Mouse (Mus musculus) brown adipose tissue, adult 24 weeks (tissue): ENCODE measurements around the gene Ctrc. TPM values are rescaled to one million over a fixed set of nuclear protein-coding genes. Genes with fewer than 3 reads are reported as not detected.

Experiments used
- H3K27ac ChIP-seq: fragments of 200-500 bp; replicated peaks from 2 replicates; pipeline ENCODE4 v1.5.1; 2012; ENCODE audit warnings: low read depth, mild to moderate bottlenecking, low read length
- H3K4me1 ChIP-seq: fragments of 200-500 bp; 2 replicates; pipeline ENCODE4 v1.6.1; 2012; ENCODE audit warnings: low read length, mixed read lengths; ENCODE audit not compliant: control insufficient read depth, insufficient read depth, insufficient read length
- H3K4me3 ChIP-seq: fragments of 200-500 bp; 2 replicates; pipeline ENCODE4 v1.5.1; 2012; ENCODE audit warnings: low read depth, mild to moderate bottlenecking, low read length, moderate library complexity; ENCODE audit not compliant: insufficient read depth
- polyA plus RNA-seq: library from polyadenylated mRNA; stranded (reverse); fragments of >200 nt; gene quantifications from 2 replicates; pipeline ENCODE4 v1.2.4, GENCODE M21; 2012; ENCODE audit not compliant: missing spikeins, insufficient read depth, insufficient read length

Gene Ctrc
- polyA plus RNA-seq, result not detected in 2 replicates

DNA sequence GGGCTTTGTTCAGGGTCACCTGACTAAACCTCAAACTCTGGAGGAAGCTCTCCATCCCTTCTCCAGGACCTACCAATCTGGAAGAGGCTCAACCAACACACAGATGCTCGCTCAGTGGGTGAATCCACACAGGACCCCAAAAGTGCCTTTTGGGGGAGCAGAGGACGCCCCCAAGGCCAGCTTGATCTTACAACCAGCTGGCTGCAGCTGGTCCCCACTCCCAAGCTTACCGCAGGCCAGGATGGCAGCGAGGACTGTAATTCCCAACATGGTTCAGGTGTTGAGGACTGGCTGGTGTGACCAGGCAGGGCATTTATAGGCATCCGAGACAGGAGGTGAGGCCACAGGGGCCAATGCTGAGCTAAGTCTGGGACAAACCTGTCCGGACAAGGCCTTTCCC lies at the start of gene Ctrc:
Gene Ctrc, minus strand, starts transcription at position 361 of the 400 bp plus-strand sequence.
- Histone ChIP-seq H3K4me1 (no peaks in the 10 kb centered on the region), H3K27ac (no peak within 1 kb of the TSS), H3K4me3 (no peak within 1 kb of the TSS)

- Histone ChIP-seq H3K27ac (no peak overlapping the region), H3K4me3 (no peak overlapping the region), H3K4me1 (no peaks in the 10 kb centered on the region)
Observed at GRCm38 (mm10) chr4:141895772-141896171, 49.6 kb upstream of the Ctrc start.

- no peak overlapping the region for H3K27ac ChIP-seq
- H3K4me1 ChIP-seq, result no peaks in the 10 kb centered on the region
- no peak overlapping the region for H3K4me3 ChIP-seq
Observed at GRCm38 (mm10) chr4:141893157-141893784, 47.1 kb upstream of the Ctrc start.

DNA sequence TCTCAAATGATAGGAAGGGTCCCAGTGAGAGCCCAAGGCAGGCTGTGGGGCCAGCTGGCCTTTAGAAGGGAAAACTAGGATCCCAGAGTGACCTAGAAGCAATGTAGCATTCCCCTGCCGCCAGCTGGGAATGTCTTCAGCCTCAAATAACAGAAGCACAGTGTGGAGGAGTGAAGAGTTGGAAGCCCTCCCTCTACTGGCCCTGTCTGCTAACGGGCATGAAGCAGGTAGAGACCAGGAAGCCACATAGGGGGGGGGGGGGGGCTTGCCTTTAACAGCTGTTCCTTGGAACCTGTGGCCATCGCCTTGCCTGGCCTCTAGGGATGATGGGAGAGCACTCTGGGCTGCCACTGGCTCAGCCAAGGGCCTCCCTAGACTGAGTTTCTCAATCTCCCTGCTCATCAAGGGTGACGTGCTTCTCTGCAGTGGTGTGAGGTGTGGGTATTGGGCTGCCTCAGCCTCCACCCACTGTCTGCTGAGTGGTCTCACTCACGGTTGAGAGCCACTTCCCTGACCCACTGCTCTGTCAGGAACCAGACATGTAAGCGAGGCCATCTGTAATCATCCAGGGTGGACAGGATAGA lies 40.3 kb upstream of the Ctrc start:
- H3K27ac ChIP-seq, result no peak overlapping the region

DNA sequence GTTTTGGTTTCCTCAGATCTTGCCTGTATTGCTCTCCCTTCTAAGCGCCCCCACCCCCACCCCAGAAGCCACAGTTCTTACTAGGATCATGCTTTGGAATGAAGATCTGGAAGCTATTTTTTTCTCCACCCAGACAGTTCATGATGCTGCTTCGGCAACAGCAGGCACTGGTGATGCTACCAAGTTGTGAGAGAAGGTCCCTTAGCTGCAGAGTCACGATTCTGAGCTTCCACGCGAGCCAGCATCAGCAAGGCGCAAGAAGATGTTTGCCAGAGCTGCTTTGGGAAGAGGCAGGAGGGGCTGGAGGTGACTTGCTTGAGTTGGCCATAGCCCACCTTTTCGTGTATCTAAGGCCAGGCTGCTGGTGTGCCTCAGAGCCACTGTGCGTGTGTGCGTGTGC lies 39.3 kb upstream of the Ctrc start:
- H3K4me1 ChIP-seq, result peaks cover 10% of the 10 kb centered on the region
- no peak overlapping the region for H3K4me3 ChIP-seq
- no peak overlapping the region for H3K27ac ChIP-seq

More for the DNA sequence above, 40.3 kb upstream of the Ctrc start:
- H3K4me1 ChIP-seq, result peaks cover 10% of the 10 kb centered on the region
- no peak overlapping the region for H3K4me3 ChIP-seq

- Histone ChIP-seq H3K4me1 (peaks cover 10% of the 10 kb centered on the region), H3K4me3 (no peak overlapping the region), H3K27ac (peak overlapping the region; percentile 82)
Observed at GRCm38 (mm10) chr4:141882858-141883257, 36.7 kb upstream of the Ctrc start.

- Histone ChIP-seq H3K27ac (peak overlapping the region; percentile 82), H3K4me1 (peaks cover 10% of the 10 kb centered on the region), H3K4me3 (no peak overlapping the region)
Observed at GRCm38 (mm10) chr4:141881950-141882349, 35.8 kb upstream of the Ctrc start.

GRCm38 (mm10) chr4:141881289-141881914 lies 35.2 kb upstream of the Ctrc start:
- Histone ChIP-seq H3K4me1 (peaks cover 10% of the 10 kb centered on the region), H3K4me3 (no peak overlapping the region), H3K27ac (peak overlapping the region; percentile 60)

GRCm38 (mm10) chr4:141879875-141880274 lies 33.7 kb upstream of the Ctrc start:
- no peak overlapping the region for H3K4me3 ChIP-seq
- peaks cover 14% of the 10 kb centered on the region for H3K4me1 ChIP-seq
- H3K27ac ChIP-seq, result no peak overlapping the region

DNA sequence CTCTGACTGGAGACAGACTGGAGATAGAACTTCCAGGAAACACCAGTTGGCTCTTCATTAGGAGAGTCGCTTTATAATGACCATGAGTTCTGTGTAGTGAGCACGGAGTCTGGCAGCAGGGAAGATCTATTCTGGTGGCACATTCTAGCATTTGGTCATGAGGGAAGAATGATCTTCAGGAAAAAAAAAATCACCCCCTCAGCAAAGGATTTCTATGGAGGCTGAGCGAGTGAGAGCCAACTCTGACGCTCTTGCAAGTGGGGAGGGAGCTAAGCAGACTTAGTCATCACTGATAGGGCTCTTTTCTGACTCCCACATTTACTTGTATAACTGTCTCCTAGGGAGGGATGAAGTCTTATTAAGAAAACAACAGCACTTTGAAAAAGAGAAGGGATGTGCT lies 32.9 kb upstream of the Ctrc start:
- H3K27ac ChIP-seq, result no peak overlapping the region
- H3K4me3 ChIP-seq, result no peak overlapping the region
- peaks cover 14% of the 10 kb centered on the region for H3K4me1 ChIP-seq

- Histone ChIP-seq H3K4me3 (no peak overlapping the region), H3K27ac (no peak overlapping the region), H3K4me1 (peaks cover 14% of the 10 kb centered on the region)
Observed at GRCm38 (mm10) chr4:141878621-141879020, 32.5 kb upstream of the Ctrc start.

- H3K4me1 ChIP-seq, result peaks cover 11% of the 10 kb centered on the region; the same call in 1 of the 2 replicates
- peak overlapping the region; percentile 88; the same call in 1 of the 2 replicates for H3K4me3 ChIP-seq
- H3K27ac ChIP-seq, result no peak overlapping the region
Observed at GRCm38 (mm10) chr4:141875481-141876108, 29.4 kb upstream of the Ctrc start.

DNA sequence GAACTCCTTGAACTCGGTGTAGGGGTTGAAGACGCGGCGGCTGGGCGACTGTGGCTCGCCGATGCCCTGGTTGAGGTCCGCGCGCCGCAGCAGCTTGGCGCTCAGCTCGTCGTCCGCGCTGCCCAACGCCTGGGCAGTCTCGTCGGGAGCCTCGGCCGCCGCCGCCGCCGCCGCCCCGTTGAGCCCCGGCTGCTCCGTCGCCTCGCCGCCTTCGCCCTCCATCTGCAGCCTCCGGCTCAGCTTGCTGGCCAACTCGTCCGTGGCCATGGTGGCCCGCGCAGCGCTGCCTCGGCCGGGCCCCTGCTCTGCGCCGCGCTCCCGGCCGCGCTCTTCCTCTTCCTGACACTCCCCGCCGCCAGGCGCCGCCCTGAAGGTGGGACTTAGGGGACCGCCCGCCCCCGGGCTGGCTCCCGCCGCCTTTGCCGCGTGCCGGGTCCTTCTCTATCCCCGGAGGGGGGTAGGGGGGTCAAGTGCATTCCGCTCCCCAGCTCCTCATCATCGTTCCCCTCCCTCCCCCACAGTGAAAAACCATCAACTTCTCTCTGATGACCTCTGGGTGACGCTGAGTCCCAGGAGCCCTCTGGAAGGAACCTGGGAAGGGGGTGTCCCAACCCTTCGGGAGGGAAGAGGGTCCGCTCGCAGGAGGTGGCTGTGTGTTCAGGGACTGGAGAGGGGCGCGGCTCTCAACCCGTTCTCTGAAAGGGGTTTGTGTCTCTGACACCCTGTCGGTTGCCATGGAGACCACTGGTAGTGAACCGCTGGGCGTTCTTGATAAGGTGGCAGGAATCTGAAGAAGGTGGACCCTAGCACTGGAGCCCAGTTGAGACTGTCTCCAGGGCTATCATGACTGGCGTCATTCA lies 28.7 kb upstream of the Ctrc start, which contains the start of gene Efhd2:
Gene Efhd2, minus strand, starts transcription at position 320 of the 860 bp plus-strand sequence.
- peak within 1 kb of the TSS; percentile 48 for H3K27ac ChIP-seq
- H3K4me1 ChIP-seq, result peaks cover 14% of the 10 kb centered on the region; the same call in 1 of the 2 replicates
- peak within 1 kb of the TSS; percentile 88 for H3K4me3 ChIP-seq

DNA sequence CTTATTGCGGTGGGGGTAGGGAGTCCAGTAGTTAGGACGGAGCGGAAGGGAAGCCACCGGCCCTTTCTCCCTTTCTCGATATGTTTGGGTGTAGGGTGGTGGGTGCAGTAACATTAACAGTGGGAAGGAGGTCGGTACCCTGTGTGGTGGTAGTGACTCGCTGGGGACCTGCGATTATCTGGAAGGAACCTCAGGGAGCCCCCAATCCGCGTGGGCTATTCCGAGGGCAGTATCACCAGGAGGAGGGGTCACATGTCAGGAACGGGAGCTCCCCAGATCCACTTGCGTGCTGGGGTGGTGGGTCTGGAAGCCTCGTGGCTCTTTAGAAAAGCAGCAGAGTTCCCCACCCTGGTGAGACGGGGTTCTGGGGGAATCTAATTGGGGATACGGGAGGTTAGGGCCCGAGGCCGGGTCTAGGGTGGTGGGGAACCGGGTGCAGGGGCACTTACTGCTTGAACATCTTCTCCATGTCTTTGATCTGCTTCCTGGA lies 28.0 kb upstream of the Ctrc start:
- H3K27ac ChIP-seq, result peak overlapping the region; percentile 48
- H3K4me1 ChIP-seq, result peaks cover 18% of the 10 kb centered on the region; the same call in 1 of the 2 replicates
- H3K4me3 ChIP-seq, result peak overlapping the region; percentile 88
